Mouse (Mus musculus) G1E (cell line): ENCODE measurements around the gene Btbd18.

Experiments used
- GATA2 ChIP-seq: IDR thresholded peaks from 2 replicates; pipeline ENCODE4 v1.6.1; 2012; ENCODE audit warnings: low read depth, low read length, inconsistent platforms, borderline replicate concordance
- TAL1 ChIP-seq: conservative IDR thresholded peaks from 2 replicates; pipeline ENCODE4 v1.6.1; 2012; ENCODE audit warnings: low read depth, low read length, inconsistent platforms, mixed read lengths

DNA sequence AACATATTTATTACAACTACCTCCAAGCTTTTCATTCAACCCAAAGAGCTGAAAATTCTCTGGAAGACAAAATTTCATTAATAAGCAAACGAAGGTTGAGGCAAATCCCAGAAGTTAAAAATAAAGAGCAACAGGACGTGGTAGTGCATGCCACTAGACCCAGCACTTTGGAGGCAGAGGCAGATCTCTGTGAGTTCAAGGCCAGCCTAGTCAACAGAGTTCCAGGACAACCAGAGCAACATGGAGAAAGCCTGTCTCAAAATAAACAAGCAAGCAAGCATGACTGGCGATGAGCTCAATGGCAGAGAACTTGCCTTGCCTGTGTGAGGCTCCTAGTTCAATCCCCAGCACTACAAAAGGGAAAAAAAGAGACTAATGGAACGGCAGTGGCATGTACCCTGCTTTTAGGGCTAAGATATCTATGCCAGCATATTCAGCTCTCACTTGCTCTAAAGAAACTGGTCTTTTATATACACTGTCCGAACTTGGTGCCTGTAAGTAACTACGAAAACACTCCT lies 11.8 kb upstream of the Btbd18 start:
- TF ChIP-seq TAL1 (no peak), GATA2 (no peak)
